Mouse (Mus musculus): ENCODE data around the gene Gm10324.
"Not testable (repeated sequence)": the region's sequence is repeated elsewhere in the genome, so short reads cannot be mapped to it uniquely, and the experiment has no call there.

Gene Gm10324

DNA sequence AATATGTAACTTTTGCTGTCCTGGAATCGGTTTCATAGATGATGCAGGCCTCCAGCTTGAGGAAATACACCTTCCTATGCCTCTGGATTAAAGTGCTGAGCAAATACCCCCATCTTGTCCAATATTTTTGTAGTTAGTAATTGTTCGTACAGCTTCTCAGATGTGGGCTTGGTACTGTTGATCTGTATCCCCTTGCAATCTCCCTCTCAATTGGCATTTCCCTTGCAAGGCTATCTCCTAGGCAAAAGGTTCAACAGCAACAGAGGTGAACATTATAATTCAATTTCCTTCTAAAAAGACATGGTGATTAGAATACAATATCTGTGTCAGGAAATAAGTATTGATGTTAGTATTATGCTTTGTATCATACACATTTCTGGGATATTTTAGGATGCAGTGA is at the start of gene Gm10324:
Gene Gm10324 (plus strand): TSS at position 301 of the 400 bp plus-strand sequence.
- ATAC-seq (ENCODE audit: insufficient number of reproducible peaks, low FRiP score, low TSS enrichment), result not testable (repeated sequence)

Data from cerebellum, adult (tissue).